In the genomic region with DNA sequence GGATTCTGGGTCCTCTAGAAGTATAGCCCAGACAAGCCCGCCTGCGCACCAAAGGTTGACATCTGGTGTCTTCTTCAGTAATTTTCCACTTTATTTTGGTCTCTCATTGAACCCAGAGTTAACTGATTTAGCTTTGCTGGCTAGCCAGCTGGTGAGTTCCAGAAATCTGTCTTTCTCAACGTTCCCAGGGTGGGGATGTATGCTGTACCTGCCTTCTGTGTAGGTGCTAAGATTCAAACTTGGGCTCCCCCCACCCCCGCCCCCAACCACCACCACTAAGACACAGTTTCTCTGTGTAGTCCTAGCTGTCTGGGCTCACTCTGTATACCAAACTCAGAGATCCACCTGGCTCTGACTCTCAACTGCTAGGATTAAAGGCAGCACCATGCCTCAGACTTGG, we compare ENCODE assay signal across 18 mouse cellular contexts.
A peak's percentile ranks its signal among the peaks of the same experiment; 100 is the strongest.
DNase-seq lines count a peak whose midpoint lies in the region; TF ChIP-seq lines count a peak whose summit lies in the region.
"Had no signal": no experiment of that assay in that cellular context is flagged by ENCODE, and none has a peak within 500 bp of the region (broad histone marks: within the 10 kb centered on the region; RNA-seq: fewer than 3 reads in every experiment).

No protein-coding gene starts in this region.

- H3K27ac ChIP-seq in heart, embryonic 10.5 days: no peak overlapping the region
- peak overlapping the region; percentile 93 for H3K27ac ChIP-seq in left cerebral cortex, adult 2 months
- H3K27ac ChIP-seq in macrophage: peak overlapping the region; percentile 97; the same call in 1 of the 2 replicates
- H3K27ac ChIP-seq: embryonic facial prominence, embryonic 12.5 days; embryonic facial prominence, embryonic 15.5 days; hindbrain, embryonic 12.5 days; hindbrain, embryonic 15.5 days had no signal

- H3K4me3 ChIP-seq in heart, embryonic 10.5 days: no peak overlapping the region
- no peak overlapping the region for H3K4me3 ChIP-seq in left cerebral cortex, adult 2 months
- H3K4me3 ChIP-seq in macrophage (ENCODE audit: inconsistent target): no peak overlapping the region
- H3K4me3 ChIP-seq: embryonic facial prominence, embryonic 12.5 days; embryonic facial prominence, embryonic 15.5 days; hindbrain, embryonic 12.5 days; hindbrain, embryonic 15.5 days had no signal

- intact Hi-C loops in left cerebral cortex, adult 2 months (cut with DNase I): loop anchor here (2.0 kb wide), 3 partner anchors 15 to 59 kb away; no protein-coding TSS in a partner anchor

- H3K27me3 ChIP-seq in heart, embryonic 10.5 days (ENCODE audit: insufficient read depth, poor library complexity, severe bottlenecking): no peaks in the 10 kb centered on the region
- H3K27me3 ChIP-seq: embryonic facial prominence, embryonic 12.5 days; embryonic facial prominence, embryonic 15.5 days; hindbrain, embryonic 12.5 days; hindbrain, embryonic 15.5 days had no signal

- H3K4me1 ChIP-seq in heart, embryonic 10.5 days: no peaks in the 10 kb centered on the region
- H3K4me1 ChIP-seq: embryonic facial prominence, embryonic 12.5 days; hindbrain, embryonic 12.5 days had no signal

- 90% methylated on average over 4 of the region's 4 CpGs for WGBS in heart, embryonic 10.5 days
- WGBS in macrophage (ENCODE audit: missing documents): 94% methylated on average over 4 of the region's 4 CpGs

- peaks cover 19% of the 10 kb centered on the region for H3K79me2 ChIP-seq in macrophage (ENCODE audit: inconsistent target)

- DNase-seq in heart, embryonic 10.5 days (ENCODE audit: low spot score): peak; percentile 36
- DNase-seq in heart, adult 18-20 months: no peak
- DNase-seq in left cerebral cortex, adult 2 months (ENCODE audit: extremely low spot score in 1 of 2, low spot score in 2 of 2): no peak
- DNase-seq in left cerebral cortex, adult 11 months (ENCODE audit: low spot score): no peak
- no peak for DNase-seq in urinary bladder, postnatal 10 days (ENCODE audit: low spot score)
- DNase-seq: adrenal gland, adult 2 months; adrenal gland, postnatal 14 days; cerebellum, adult 18-20 months; cerebellum, adult 9-10 months; cerebellum, postnatal 14 days; forebrain, postnatal 0 days; gastrocnemius, postnatal 10 days; gastrocnemius, postnatal 36 days had no signal

- no peaks in the 10 kb centered on the region for H3K9me3 ChIP-seq in heart, embryonic 10.5 days
- H3K9me3 ChIP-seq: embryonic facial prominence, embryonic 12.5 days; embryonic facial prominence, embryonic 15.5 days; hindbrain, embryonic 12.5 days; hindbrain, embryonic 15.5 days had no signal

- TF ChIP-seq CTCF in left cerebral cortex, adult 2 months (IDR thresholded peaks at IDR 0.05): no peak

- H3K36me3 ChIP-seq in heart, embryonic 10.5 days: peaks cover 17% of the 10 kb centered on the region; the same call in 1 of the 2 replicates
- no peaks in the 10 kb centered on the region for H3K36me3 ChIP-seq in macrophage (ENCODE audit: inconsistent target)
- H3K36me3 ChIP-seq: hindbrain, embryonic 12.5 days; hindbrain, embryonic 15.5 days had no signal
